Mouse (Mus musculus) kidney, adult 10 weeks (tissue): ENCODE data around the gene Kbtbd6. TPM values are rescaled to one million over a fixed set of nuclear protein-coding genes. Genes with fewer than 3 reads are reported as not detected.

Source experiments
- polyA plus RNA-seq: library from polyadenylated mRNA; stranded (reverse); fragments of 350-450 nt; fragmentation: Illumina TruSeq; extraction: RNeasy Lipid Tissue Mini Kit (QIAGEN cat#74804); gene quantifications from one replicate; pipeline ENCODE4 v1.2.3, GENCODE M21; 2014; ENCODE audit warnings: low read depth, low replicate concordance

Kbtbd6 gene
- polyA plus RNA-seq: 0.49 TPM

DNA sequence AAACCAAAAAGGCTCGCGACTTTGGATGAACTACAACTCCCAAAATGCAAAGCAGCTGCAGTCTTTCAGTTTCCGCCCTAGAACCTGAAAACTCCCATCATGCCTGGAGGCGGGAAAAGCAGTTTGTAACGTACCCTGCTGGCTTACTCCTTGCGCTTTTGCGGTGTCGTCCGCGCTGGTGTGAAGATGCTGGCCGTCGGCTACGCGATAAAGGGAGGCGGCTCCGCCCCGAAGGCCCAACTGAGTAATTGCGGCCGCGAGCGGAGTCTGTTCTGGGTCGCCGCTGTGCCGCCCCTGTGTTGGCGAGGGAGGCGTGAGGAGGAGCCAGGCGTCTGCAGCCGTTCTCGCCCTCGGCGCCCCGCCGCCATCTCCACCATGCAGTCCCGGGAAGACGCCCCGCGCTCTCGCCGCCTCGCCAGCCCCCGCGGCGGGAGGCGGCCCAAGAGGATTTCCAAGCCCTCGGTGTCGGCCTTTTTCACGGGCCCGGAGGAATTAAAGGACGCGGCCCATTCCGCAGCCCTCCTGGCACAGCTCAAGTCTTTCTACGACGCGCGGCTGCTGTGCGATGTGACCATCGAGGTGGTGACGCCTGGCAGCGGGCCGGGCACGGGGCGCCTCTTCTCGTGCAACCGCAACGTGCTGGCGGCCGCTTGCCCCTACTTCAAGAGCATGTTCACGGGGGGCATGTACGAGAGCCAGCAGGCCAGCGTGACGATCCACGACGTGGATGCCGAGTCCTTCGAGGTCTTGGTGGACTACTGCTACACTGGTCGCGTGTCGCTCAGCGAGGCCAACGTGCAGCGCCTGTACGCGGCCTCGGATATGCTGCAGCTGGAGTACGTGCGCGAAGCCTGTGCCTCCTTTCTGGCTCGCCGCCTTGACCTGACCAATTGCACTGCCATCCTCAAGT is at the start of gene Kbtbd6:
Kbtbd6 (plus strand) TSS at position 155 of the 910 bp plus-strand sequence.

DNA sequence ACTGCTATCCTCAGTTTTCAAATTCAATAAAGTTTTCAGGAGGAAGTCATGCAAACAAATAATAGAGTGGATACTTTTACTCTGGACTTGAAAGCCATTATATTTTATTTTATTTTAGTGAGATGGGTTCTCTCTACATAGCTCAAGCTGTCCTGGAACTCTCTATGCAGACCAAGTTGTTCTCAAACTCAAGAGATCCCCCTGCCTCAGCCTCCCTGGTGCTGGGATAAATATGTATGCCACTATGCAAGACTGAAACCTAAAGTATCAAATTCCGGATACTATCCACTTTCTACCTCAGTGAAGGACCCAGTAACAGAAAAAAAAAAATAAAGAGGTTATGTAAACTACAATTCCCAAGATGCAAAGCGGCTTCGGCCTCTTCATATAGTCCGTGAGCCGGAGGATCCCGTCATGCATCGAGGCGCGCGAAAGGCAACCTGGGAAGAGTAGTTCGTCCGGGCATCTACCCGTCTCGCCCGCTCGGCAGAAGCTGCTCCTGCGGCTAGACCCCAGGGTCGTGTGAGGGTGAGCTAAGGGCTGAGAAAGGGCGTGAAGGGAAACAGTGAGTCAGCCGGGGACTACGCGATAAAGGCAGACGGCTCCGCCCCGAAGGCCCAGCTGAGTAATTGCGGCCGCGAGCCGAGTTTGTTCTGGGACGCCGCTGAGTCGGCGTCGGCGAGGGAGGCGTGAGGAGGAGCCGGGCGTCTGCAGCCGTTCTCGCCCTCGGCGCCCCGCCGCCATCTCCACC is 25.5 kb upstream of the Kbtbd6 start, which contains the start of gene Kbtbd7:
Kbtbd7 (plus strand) TSS at position 533 of the 751 bp plus-strand sequence.

DNA sequence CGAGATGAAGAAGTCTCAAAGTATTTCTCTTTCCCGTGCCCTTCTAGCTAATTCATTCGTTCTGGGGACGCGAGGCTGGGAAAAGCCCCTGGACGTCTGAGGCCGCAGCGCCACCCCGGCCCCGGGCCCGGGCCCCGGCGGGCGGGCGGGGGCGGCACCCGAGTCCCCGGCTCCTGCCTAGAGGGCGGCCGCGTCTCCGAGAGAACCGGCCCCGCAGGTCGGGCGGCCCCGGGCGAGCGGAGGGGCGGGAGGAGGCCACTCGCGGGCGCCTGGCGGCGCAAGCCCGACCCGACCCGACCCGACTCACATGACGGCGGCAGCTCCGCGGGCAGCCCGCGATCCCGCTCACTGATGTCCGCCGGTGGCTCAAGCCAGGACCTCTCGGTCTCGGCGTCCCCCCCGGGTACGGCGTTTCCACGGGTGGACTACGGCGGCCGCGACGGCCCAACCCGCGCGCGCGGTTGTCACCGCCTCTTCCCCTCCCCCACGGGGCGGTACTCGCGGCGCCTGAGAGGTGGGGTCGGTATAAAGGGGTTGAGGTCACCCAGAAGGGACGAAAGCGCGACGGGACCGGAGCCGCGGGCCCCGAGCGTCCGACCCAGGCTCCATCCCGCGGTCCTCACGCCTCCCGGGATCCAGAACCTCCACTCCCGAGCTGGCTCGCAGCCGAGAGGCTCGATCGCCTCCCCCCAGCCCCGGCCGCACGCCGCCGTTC is 29.1 kb downstream of the Kbtbd6 start, which contains the start of gene Elf1:
Elf1 (plus strand) TSS at position 571 of the 715 bp plus-strand sequence.

DNA sequence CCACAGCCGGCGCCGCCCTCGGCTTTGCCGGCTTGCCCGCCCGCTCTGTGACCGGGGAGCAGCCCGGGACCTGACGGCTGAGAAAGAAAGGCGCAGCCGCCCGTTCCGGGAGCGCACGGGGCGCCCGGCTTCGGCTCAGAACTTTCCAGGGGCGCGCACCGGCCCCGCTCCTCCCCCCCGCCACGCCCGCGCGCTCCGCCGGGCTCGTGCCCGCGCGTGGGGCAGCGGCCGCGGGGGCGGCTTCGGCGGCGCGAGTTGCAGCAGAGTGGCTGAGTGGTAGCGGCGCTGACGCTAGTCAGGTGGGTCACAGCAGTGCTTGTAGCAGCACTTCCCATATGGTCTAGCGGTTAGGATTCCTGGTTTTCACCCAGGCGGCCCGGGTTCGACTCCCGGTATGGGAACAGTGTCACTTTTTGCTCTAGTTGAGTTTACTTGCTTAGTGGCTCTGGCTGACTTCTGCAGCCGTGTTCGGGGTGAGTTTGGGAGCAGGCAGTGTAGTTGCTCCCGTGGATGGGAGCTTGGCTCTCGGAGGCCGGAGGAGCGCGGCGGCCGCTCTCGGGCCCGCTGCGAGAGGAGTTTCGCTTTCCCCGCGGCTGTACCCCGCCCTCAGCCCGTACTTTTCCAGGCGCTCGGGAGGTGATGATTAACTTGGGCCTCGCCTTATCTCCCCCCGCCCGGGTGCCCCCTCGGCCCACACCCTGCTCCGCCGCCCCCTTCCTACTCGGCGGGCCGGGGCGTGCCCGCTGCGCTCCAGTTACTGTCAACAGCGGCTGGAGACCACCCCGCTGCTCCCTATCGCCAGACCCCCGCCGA is 29.9 kb downstream of the Kbtbd6 start, which contains the start of gene Wbp4:
Wbp4 (minus strand) TSS at position 182 of the 813 bp plus-strand sequence.

Other genes with a start within 250 kb of the Kbtbd6 start
- gene Zfp957, start 204.5 kb upstream of the Kbtbd6 start, polyA plus RNA-seq: not detected
- gene Rgcc, start 150.2 kb upstream of the Kbtbd6 start, polyA plus RNA-seq: 10.0 TPM
- 45.3 TPM for gene Naa16, start 61.1 kb upstream of the Kbtbd6 start, polyA plus RNA-seq
- 25.4 TPM for gene Mtrf1, start 54.1 kb upstream of the Kbtbd6 start, polyA plus RNA-seq
- gene Kbtbd7, start 25.3 kb upstream of the Kbtbd6 start, polyA plus RNA-seq: 41.4 TPM
- gene Elf1, start 29.4 kb downstream of the Kbtbd6 start, polyA plus RNA-seq: 61.3 TPM
- 42.6 TPM for gene Wbp4, start 29.7 kb downstream of the Kbtbd6 start, polyA plus RNA-seq
- gene Sugt1, start 135.9 kb downstream of the Kbtbd6 start, polyA plus RNA-seq: 229 TPM
- 0.40 TPM for gene Cnmd, start 210.3 kb downstream of the Kbtbd6 start, polyA plus RNA-seq